Comparison of ENCODE assay signal across 12 mouse cellular contexts in the genomic region with DNA sequence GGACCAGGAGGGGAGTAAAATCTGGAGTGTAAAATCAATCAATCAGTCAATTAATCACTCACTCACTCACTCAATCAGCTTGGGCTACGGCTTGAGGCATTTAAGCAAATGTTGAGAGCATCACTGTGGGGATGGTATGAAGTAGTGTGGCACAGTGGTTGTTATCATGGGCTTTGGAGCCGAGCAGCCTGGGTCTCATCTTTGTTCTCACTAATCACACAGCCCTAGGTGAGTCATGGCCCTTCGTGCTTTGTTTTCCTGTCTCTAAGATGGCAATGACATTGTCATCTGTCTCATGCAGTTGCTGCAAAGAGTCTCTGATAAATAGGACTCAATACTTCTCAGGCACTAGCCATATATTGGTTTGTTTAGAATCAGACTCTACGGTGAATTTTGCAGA.
"Had no signal": no experiment of that assay in that cellular context is flagged by ENCODE, and none has a peak within 500 bp of the region (broad histone marks: within the 10 kb centered on the region; RNA-seq: fewer than 3 reads in every experiment).

No protein-coding gene starts in this region.

- DNase-seq: left cerebral cortex, postnatal 4 days; liver; liver, embryonic 13.5 days; liver, postnatal 0 days; lung, adult 18-20 months; lung, adult 2 months; lung, embryonic 14.5 days; lung, postnatal 10 days; lung, postnatal 14 days; lung, postnatal 36 days; lung, postnatal 4 days; midbrain, embryonic 14.5 days had no signal
